Mouse (Mus musculus) CD4-positive, CD25-positive, alpha-beta regulatory T cell, adult 2 months (primary cell): ENCODE measurements at regions not wholly inside any gene's neighbourhood (a gene's known extent, or its start where the extent isn't known, plus 50 kb on each side); places are given as distances from the start of the nearest gene placed in this dataset.

Experiments used
- DNase-seq: peaks from one replicate; pipeline ENCODE4 v3.0.0-alpha.2; 2012; ENCODE audit warnings: low read depth, low spot score

DNA sequence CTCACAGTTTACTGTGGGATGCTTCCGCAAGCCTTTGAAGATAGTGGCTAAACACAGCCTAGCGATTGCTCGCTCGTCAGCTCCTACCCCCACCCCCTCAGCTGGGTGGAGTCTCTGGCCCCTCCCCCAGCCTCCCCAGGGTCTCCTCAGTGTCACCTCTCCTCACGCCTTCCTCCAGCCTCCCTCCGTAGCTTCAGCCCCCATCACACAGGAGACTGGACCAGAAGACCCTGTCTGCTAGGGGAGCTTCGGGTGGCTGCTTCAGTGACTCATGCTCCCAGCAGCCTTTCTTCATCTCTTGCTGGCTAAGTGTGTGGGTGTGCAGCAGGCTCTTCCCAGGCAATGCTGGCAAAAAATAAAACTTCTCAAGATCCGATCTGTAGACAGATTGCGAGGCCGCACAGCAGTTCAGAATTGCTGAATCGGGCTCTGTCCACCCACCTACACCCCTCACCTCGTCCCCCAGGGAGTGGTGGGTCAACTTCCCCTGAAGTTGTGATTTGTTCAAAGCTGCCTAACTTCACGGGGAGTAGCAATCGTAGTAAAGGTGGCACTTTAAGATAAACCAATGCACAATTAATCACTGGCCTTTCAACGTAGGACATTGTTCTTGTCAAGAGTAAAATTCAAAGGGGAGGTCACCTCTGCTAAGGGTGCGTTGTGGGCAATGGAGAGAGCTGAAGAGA lies 61.2 kb upstream of the Ankrd28 start:
- peak; percentile 9 for DNase-seq

DNA sequence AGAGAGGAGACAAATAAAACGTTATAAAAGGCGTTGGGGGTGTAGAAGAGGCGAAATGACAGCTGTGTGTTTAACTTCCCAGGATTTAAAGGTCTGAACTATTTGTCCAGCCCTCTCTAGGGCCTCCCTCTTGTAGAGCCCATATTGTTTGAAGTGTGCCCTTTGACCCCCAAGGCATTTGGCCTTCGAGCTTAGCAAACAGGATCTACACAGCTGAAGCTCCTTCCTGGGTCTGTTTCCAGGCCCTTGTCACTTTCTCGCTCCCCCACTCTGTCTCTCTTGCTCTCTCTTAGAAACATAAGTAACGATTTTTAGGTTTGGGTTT lies 61.7 kb upstream of the Ankrd28 start:
- no peak for DNase-seq

DNA sequence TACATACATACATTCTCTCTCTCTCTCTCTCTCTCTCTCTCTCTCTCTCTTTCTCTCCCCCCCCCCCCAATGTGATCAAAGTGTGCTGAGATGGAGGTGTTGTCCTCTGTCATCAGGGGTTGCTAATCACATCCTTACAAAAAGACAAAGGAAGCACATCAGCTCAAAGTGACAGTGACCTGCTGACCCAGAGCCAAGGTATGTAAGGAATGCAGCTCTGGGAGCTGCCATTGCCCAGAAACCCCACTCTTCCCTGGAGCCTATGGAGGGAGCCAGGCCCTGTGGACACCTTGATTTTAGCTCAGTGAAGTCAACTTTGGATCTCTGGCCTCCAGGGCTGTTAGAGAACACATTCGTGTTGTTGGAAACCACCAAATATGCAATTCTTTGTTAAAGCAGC lies 66.0 kb upstream of the Ankrd28 start:
- no peak for DNase-seq

DNA sequence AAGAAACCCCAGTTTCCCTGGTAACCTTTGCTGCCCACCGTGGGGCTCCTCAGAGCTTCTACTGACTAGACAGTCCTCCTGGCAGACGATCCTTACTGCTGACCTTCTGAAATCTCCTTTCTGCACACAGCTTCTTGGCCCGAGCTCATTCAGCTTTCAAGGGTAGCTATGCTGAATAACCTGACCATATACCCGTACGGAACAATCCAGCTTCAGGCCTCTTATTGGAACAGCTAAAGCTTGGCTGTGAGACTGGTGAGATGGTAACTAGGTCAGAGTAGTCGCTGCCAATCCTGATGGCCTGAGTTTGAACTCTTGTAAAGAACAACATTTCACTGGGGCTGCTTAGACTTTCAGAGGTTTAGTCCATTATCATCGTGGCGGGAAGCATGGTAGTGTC lies 69.1 kb upstream of the Ankrd28 start:
- DNase-seq, result no peak

DNA sequence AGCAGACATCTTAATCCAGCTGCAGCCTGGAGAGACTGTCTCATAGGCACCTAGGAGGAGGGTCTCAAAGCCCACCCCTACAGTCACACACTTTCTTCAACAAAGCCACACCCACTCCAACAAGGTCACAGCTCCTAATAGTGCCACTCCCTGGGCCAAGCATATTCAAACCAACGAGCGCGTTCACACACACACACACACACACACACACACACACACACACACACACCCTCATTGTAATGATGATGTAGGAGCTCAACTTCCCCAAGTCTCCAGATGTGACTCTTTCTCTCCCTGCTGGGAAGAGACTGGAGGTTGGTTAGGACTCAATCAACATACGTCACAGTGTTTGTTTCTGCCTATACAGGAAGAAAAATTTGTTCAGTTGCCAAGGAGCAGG lies 69.5 kb upstream of the Ankrd28 start:
- no peak for DNase-seq

DNA sequence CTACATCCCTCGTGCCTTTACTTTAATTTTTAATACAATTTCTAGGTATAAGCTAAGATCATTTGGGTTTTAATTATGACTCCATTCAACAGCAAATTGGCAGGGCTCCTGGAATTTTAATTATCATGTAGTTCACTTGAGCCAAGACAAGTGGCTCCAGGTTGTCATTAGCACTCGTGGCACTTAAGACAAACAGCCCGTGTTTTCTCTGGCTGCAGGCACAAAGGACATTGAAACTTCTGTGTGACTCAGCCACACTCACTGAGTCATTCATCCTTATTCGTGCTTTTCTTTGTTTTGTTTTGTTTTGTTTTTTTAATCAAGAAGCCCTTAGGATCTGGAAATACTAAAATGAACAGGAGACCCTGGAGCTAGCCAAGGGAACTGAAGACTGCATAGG lies 71.5 kb upstream of the Ankrd28 start:
- no peak for DNase-seq

DNA sequence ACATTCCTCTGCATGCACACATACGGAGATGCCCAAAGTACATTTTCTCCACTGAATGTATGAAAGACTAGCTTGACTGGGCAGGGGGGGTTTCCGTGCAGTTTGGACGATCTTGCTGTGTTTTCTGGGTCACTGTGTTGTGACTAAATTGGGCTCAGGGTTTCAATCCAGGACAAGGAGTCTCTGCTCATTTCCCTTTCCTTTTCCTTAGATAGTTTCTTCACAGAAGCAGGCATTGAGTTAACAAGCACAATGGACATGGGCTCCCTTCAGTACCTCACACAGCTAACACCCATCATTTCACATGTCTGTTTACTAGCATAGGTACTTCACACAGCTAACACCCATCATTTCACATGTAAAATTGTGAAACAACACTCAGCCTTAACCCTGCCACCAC lies 73.2 kb upstream of the Ankrd28 start:
- DNase-seq, result no peak

DNA sequence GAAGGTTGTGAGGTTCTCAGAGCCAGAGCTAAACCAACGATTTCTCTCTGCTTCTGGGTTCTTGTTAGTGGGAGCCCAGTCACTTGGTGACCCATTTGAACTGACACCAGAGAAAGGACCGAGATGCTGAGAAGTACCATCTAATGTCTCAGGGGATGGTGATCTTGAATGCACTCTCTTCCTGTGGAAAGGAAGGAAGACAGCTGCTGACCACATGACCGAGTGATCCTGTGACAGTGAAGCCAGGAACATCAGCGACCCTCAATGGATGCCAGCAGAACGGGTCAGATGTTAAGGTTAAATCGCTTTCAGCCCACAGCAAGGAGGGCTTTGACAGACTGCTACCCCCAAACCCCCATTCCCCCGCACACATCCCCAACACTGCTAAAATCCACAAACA lies 78.1 kb upstream of the Ankrd28 start:
- DNase-seq, result no peak

DNA sequence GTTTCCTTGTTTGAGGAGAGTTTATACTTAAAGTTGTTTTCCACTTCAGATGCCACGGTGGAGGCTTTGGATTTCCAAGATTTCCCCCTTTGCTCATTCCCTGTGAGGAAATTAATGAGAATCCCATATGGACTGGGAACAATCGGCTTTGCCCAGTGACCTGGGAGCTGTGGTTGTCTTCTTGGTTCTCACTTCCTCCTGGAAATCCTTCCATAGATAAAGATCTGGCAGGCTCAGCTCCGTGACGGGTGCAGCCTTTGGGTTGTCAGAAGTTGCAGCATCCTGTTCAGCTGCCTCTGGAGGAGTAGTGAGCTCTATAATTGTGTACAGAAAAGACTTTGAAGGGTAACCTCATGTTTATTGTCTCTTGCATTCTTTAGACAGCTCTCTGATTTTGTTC lies 78.8 kb upstream of the Ankrd28 start:
- DNase-seq, result no peak

DNA sequence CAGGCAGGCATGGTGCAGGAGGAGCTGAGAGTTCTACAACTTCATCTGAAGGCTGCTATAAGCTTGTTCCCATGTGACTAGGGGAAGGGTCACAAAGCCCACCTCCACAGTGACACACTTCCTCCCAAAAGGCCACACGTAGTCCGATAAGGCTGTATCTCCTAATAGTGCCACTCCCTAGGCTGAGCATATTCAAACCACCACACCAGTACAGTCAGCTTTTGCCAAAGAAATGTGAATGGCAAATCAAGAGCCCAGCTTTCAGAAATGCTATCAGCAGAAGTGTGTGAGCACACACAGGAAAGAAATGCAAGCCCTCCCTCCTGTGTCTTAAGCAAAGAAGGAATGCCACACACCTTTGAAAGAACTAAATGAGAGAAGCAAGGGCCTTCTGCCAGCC lies 80.4 kb upstream of the Ankrd28 start:
- no peak for DNase-seq

DNA sequence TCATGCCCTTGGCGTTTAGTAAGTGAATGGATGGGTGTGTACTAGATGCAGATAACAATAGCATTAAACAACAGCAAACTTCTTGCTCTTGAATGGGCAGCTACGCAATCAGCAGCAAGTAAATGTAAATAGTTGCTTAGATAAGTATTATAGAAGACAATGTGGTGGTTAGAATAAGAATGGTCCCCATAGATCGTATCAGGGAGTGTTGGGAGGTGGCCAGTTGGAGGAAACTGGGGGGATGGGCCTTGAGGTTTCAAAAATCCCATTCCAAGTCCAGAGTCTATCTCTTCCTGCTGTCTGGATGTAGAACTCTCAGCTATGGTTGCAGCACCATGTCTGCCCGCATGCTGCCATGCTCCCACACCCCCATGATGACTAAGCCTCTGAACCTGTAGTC lies 88.0 kb upstream of the Ankrd28 start:
- no peak for DNase-seq

DNA sequence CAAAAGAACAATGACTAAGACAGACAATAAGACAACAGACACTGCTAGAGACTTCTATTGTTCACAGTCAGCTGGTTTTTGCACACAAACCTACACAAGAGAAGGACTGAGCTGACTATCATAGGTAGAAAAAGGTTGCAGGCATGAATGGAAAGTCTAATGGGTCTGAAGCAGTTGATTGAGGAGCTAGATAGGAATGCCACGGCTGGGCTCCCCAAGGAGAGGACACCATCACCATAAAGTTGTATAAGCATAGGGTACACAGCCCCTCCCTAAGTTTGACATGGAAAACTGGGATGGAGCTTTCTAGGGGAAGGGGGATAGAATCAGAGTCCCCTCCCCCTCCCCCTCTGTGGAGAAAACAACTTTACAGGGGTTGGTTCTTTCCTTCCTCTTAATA lies 88.5 kb upstream of the Ankrd28 start:
- no peak for DNase-seq

DNA sequence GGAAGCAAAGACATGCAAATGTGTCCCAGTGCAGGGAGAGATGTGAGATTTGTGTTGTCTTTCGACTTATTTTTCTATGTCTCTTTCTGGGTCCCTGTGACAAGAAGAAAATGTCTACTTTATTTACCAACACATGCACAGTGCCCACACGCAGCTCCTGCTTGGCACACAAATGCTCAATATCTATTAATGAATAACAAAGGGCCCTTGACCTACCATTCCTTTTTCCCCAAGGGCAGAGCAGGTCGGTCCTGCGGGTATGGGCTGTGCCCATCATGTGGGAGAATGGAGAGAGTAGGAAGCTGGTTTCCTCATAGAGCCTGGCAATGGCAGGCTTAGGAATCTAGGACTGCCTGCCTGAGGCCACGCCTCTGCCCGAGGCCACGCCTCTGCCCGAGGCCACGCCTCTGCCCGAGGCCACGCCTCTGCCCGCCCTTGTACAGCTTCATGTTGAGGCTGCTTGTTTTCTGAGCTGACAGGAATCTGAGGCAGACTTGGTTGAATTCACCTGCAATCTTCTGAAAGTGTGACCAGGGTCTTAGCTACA lies 98.8 kb upstream of the Ankrd28 start:
- no peak for DNase-seq

DNA sequence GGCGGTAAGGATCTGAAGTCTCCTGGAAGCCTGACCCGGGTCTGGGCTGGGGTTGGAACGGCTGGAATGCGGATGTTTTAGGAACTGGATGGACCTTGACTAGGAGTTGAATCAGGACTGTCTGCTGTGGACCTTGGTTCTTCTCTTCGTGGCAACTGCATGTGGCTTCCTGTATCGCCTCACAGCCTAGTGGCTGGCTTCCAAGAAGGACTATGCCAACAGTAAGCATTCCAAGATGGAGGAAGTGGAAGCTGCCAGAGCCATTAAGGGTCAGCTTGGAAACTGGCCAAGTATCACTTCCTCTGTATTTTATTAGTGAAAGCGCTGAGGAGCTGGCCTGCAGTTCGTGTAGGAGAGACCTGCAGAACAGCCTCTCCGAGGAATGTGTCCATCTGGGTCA lies 98.4 kb upstream of the Galnt15 start:
- no peak for DNase-seq

DNA sequence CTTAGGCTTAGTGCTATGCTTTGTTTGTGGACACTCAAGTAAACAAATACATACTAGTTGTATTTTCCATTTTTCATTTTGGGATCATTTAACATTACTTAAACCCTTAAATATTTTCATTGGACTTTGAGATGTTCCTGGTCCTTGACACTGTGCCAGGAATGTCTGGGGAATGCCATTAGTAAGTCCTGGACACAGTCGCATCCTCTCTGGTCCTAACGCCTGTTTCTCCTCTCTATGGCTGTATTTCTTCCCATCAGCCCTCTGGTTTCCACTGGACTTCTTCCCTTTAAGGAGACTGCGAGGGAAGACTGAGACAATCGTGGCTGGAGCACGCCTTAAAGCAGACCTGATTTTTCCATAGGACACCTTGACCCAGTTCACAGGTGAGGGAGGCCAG lies 96.8 kb upstream of the Galnt15 start:
- no peak for DNase-seq

DNA sequence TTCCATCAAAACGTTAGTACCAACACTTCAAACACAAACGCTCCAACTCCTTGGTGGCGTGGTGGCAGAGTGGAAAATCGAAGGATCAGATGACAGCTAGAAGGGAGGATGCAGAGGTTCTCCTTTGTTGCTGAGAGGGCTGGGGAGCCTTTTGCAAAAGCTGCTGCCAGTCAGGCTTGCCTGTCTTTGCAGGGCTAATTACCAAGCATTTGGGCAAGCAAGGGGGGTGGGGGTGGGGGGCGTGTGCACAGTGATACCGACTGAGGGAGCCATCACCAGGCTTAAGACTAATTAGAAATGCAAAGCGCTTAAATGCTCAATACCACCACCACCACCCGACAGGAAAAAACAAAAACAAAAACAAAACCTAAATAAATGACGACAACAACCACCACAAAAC lies 95.3 kb upstream of the Galnt15 start:
- no peak for DNase-seq

DNA sequence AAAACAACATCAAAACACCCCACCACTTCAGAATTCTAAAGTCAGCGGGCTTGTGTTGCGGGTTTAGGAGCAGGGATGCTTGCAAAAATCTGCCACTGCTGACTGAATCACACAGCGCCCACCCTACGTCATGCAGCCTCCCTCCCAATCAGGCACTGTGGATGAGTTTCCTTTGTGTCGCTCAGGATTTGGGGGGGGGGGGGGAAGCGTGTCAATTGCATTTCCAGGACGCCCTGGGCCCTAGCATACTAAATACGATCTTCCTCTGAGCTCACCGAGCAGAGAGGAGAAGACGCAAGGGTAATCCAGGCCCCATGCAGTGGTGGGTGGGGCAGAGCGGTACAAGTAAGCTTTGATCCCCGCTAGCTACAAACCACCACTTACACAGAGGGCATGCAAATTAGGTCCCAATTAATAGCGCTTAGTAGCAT lies 94.9 kb upstream of the Galnt15 start:
- peak; percentile 27 for DNase-seq

DNA sequence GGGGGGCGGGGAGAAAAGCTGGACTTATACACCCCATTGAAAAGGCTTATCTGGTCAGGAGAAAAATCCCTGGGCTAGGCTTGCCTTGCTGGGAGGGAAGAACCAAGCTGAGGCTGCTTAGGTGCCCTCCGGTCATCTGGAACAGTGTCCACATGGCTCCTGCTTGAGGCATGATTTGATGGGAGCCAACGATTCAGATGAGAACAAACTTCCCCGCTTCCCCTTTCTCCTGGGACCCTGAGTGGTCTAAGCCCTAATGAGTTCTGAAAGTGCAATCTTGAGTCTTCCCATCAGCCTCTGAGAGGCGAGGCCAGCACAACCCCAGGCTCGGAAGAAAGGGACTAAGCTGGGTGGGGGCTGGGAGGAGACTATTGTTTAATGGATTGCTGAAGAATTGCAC lies 94.5 kb upstream of the Galnt15 start:
- DNase-seq, result no peak

DNA sequence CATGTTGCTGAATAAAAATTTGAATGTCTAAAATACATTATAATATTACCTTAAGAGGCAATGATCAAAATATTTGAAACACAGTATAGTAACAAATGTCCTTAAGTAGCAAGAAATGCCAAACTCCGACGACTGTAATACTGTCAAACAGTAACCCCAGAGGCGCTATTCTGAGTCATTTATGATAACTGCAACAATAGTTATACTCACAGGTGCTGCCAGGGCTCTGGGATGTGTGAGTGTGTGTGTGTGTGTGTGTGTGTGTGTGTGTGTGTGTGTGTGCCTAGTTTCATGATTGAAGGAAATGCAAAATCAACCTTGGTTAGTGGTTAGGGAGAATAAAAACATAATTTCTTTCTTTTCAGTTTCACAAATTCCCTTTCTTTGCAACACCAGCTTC lies 94.0 kb upstream of the Galnt15 start:
- DNase-seq, result no peak

DNA sequence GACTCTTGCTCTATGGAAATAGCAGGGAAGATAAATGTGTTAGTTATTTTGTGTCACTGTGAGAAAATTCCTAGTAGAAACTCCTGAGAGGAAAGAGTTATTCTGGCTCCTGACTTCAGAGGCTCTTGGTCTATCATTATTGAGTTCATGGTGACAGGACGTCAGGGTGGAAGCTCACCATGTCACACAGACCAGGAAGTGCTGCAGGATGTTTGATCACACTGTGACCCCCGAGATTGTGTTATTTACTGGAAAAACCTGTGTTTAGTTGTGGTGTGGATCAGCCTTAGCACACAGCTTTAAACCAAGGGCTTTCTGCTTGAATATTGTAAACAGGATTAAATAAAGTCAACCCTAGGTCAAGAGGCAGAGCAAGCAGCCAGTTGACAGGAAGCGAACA lies 93.4 kb upstream of the Galnt15 start:
- no peak for DNase-seq

DNA sequence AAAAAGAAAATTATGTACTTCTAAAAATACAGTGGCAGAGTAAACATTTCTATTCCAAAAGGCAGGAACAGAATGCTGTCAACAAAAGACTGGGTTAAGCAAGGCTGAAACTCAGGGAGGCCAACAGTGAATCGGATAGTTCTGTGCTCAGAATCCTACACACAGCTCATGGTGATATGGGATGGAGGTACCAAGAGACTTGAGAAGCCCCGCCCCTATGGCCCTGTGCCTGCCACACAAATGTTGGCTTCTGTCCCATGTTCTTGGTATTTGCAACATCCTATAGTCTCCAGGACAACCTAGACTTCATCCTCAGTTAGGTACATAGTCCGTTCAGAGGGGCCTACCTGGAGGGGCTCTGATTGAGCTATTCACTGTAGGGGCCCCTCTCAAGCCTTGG lies 92.2 kb upstream of the Galnt15 start:
- no peak for DNase-seq

DNA sequence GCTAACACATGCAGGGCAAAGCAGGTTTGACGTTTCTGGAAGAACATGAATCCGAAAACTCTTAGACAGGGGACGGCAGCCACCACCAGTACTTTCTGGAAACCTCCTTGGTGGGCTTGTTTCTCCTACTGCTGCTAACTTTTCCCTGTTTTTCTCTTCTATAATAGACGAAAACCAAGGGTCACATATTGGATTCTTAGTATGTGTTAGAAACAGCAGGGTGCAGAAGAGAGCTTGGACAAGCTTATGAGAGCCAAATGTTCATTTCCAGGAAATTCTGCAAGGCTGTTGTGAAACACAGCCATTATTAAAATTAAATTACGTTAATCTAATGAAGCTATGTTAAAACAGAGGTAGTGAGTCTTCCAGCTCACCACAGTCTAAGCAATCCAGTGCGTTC lies 87.9 kb upstream of the Galnt15 start:
- DNase-seq, result no peak

DNA sequence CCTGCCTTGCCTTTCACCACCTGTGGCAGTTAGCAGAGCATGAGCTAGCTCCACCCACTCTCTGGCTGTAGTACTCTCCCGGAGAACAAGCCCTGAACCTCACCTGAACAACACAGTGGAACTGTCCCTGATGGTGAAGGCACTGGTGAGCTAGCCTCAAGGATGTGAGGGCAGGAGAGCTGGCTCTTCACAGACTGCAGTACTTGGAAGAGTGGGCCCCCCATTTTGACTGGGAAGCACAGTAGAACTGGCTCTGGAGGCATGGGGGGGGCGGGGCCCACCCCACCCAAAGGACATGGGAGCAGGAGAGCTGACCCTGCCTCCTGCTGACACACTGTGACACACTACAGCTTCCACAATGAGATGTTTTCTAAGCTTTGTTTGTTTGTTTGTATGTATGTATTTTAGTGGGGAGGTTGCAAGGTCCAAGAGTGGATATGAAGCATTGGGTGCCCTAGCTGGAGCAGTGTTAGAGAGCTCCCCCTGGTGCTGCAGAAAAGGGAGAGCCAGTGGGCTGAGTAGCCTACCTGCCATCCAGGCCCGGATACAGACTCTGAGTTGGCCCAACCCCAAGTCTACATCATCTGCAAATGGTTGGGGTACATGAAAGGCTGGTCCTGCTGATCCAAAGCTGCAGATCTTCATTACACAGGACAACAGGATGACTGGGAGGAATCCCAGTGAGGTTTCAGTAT lies 86.4 kb upstream of the Galnt15 start:
- DNase-seq, result peak; percentile 37

DNA sequence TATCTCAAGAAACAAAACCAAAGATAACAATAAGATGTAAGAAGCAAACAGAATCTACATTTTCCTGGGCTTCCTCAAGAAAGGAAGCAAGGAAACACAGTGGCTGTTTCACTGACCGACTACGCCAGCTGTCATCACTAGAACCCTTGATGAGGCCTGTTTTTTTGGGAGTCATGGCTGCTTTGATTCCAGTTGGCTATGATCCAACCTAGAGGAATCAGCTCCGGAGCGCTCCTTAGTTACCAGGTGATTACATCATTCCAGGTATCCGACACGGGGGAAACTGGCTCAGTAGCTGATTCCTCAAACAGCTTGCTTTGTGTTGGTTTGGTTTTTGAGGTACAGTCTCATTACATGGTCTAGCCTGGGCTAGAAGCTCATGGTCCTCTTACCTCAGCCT lies 84.1 kb upstream of the Galnt15 start:
- no peak for DNase-seq
